Mouse (Mus musculus) myocyte (in vitro differentiated cells): ENCODE measurements around the gene Plekhh2.

Source experiments
- CEBPB ChIP-seq: IDR thresholded peaks from 2 replicates; pipeline ENCODE4 v1.6.1; 2011; ENCODE audit warnings: mild to moderate bottlenecking, moderate library complexity; ENCODE audit not compliant: poor library complexity, insufficient read depth, severe bottlenecking
- MYOG ChIP-seq, 3 experiments: IDR thresholded peaks; one replicate each; pipeline ENCODE4 v1.6.1; 2011; ENCODE audit warnings: control low read depth in 2 of 3, low read depth in 2 of 3, mild to moderate bottlenecking in 2 of 3; ENCODE audit not compliant: insufficient read length in 2 of 3, control insufficient read depth in 1 of 3, insufficient read depth in 1 of 3
- POLR2A ChIP-seq: IDR thresholded peaks from one replicate; pipeline ENCODE4 v1.6.1; 2011; ENCODE audit warnings: low read depth, mild to moderate bottlenecking, control low read depth, moderate library complexity; ENCODE audit not compliant: insufficient read length
- POLR2AphosphoS2 ChIP-seq: IDR thresholded peaks from one replicate; pipeline ENCODE4 v1.6.1; 2011; ENCODE audit warnings: low read depth, control low read depth; ENCODE audit not compliant: insufficient read length
- TCF12 ChIP-seq: IDR thresholded peaks from one replicate; pipeline ENCODE4 v1.6.1; 2011; ENCODE audit warnings: mild to moderate bottlenecking, control low read depth; ENCODE audit not compliant: poor library complexity, insufficient read depth, severe bottlenecking
- USF1 ChIP-seq: IDR thresholded peaks from one replicate; pipeline ENCODE4 v1.6.1; 2011; ENCODE audit warnings: low read depth, mild to moderate bottlenecking, control low read depth, moderate library complexity

DNA sequence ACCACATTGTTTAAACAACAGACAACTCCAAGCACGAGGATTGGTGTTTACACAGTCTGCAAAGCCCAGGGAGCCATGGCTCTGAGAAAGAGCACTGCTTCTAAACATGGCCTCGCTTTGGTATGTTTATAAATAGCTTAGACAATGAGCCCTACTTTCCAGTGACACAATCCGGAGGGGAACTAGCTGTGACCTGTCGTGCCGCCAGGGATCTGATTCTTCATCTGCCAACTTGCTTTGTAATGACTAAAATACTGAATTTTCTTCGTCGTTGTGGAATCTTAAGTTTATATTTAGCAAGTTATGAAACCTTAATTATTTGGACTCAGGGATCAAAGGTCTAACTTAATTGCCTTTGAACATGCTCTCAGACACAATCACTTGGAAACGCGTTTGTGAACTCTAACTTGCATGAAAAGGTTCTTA lies 91.5 kb downstream of the Plekhh2 start:
- TF ChIP-seq MYOG (IDR thresholded peaks at IDR 0.05; ENCODE audit: control insufficient read depth in 1 of 3, insufficient read depth in 1 of 3, insufficient read length in 2 of 3, low read depth in 2 of 3) (no peak), POLR2AphosphoS2 (no peak), POLR2A (no peak), CEBPB (no peak), TCF12 (no peak), USF1 (no peak)
